Mouse (Mus musculus) embryonic fibroblast, embryonic 13.5 days (primary cell): ENCODE data around the gene 4931406P16Rik.

Source experiments
- CTCF ChIP-seq: IDR thresholded peaks from 2 replicates; pipeline ENCODE4 v1.5.1; 2011; ENCODE audit warnings: mild to moderate bottlenecking, control low read depth, low read length, moderate library complexity, borderline replicate concordance; ENCODE audit not compliant: insufficient read depth
- POLR2A ChIP-seq: IDR thresholded peaks from 2 replicates; pipeline ENCODE4 v1.6.1; 2011; ENCODE audit warnings: low read depth, mild to moderate bottlenecking, control low read depth, low read length, moderate library complexity

GRCm38 (mm10) chr7:34226086-34226485, 87.3 kb downstream of the 4931406P16Rik start:
- TF ChIP-seq CTCF (no peak), POLR2A (no peak)
